Mouse (Mus musculus): Measurements from ENCODE around the gene Gm10799. TPM values are rescaled to one million over a fixed set of nuclear protein-coding genes. Genes with fewer than 3 reads are reported as not detected.
A peak's percentile ranks its signal among the peaks of the same experiment; 100 is the strongest.

Gm10799 gene
- total and polyA plus RNA-seq, 2 experiments from 2014 or later: not detected

GRCm38 (mm10) chr2:104030381-104030780 is 38.0 kb downstream of the Gm10799 start:
- 66% methylated on average over 3 of the region's 3 CpGs for WGBS
- Histone ChIP-seq H3K27me3 (ENCODE audit: control insufficient read depth, insufficient read depth, low read length) (no peaks in the 10 kb centered on the region), H3K4me1 (ENCODE audit: control insufficient read depth, insufficient read depth) (peaks cover 15% of the 10 kb centered on the region), H3K9ac (replicated peaks; ENCODE audit: low read depth, low read length) (no peak overlapping the region), H3K36me3 (replicated peaks; ENCODE audit: control insufficient read depth, insufficient read depth, low read length) (peaks cover 13% of the 10 kb centered on the region), H3K4me3 (ENCODE audit: low read depth, low read length) (no peak overlapping the region), H3K27ac (ENCODE audit: low read depth) (no peak overlapping the region), H3K9me3 (replicated peaks; ENCODE audit: control insufficient read depth, low read length) (no peaks in the 10 kb centered on the region), H3K4me2 (ENCODE audit: low read depth, low read length) (no peak overlapping the region)
- no peak for DNase-seq (ENCODE audit: low spot score)
- ATAC-seq (ENCODE audit: insufficient read depth, low read depth): no peak
- TF ChIP-seq CTCF (IDR thresholded peaks at IDR 0.05; ENCODE audit: low read depth) (no peak), EP300 (IDR thresholded peaks at IDR 0.05; ENCODE audit: low read depth) (no peak)

DNA sequence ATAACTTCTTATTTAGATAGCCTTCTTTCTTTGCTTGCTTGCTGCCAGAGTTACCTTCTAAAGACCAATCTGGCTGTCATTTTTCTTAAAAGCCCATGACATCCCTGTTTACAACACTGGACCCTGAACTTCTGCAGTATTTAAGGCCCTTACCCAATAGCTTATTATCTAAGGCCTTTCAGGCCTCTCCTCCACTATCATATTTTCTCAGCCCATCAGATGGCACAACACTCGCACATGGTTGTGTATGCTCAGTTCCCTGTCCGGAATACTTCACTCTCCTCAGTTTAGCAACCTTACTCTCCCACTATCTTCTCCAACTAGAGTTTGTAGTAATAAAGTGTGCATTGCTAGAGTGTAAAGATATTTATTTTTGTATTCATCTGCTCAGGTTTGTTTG is 39.3 kb downstream of the Gm10799 start:
- ATAC-seq (ENCODE audit: insufficient read depth, low read depth) (no peak), DNase-seq (ENCODE audit: low spot score) (no peak)
- Histone ChIP-seq H3K9me3 (replicated peaks; ENCODE audit: control insufficient read depth, low read length) (no peaks in the 10 kb centered on the region), H3K4me2 (ENCODE audit: low read depth, low read length) (peak overlapping the region; percentile 92), H3K27me3 (ENCODE audit: control insufficient read depth, insufficient read depth, low read length) (no peaks in the 10 kb centered on the region), H3K27ac (ENCODE audit: low read depth) (no peak overlapping the region), H3K9ac (replicated peaks; ENCODE audit: low read depth, low read length) (peak overlapping the region; percentile 99; the same call in 1 of the 2 replicates), H3K36me3 (replicated peaks; ENCODE audit: control insufficient read depth, insufficient read depth, low read length) (peaks cover 8% of the 10 kb centered on the region), H3K4me1 (ENCODE audit: control insufficient read depth, insufficient read depth) (peaks cover 15% of the 10 kb centered on the region), H3K4me3 (ENCODE audit: low read depth, low read length) (peak overlapping the region; percentile 100)
- 25% methylated on average over 2 of the region's 2 CpGs for WGBS
- TF ChIP-seq EP300 (IDR thresholded peaks at IDR 0.05; ENCODE audit: low read depth) (no peak), CTCF (IDR thresholded peaks at IDR 0.05; ENCODE audit: low read depth) (no peak)

GRCm38 (mm10) chr2:104028139-104028723 is 40.1 kb downstream of the Gm10799 start, which contains the start of gene 4931422A03Rik:
TSS of gene 4931422A03Rik (minus strand) at chr2:104028361.
- peaks cover 15% of the 10 kb centered on the region for H3K4me1 ChIP-seq (ENCODE audit: control insufficient read depth, insufficient read depth)
- peak; percentile 44 for ATAC-seq (ENCODE audit: insufficient read depth, low read depth)
- DNase-seq (ENCODE audit: low spot score): peak; percentile 15
- no peaks in the 10 kb centered on the region for H3K9me3 ChIP-seq (replicated peaks; ENCODE audit: control insufficient read depth, low read length)
- H3K36me3 ChIP-seq (replicated peaks; ENCODE audit: control insufficient read depth, insufficient read depth, low read length): peaks cover under 1% of the 10 kb centered on the region
- H3K27ac ChIP-seq (ENCODE audit: low read depth): peak within 1 kb of the TSS; percentile 73
- no peaks in the 10 kb centered on the region for H3K27me3 ChIP-seq (ENCODE audit: control insufficient read depth, insufficient read depth, low read length)
- peak within 1 kb of the TSS; percentile 100 for H3K4me3 ChIP-seq (ENCODE audit: low read depth, low read length)
- H3K9ac ChIP-seq (replicated peaks; ENCODE audit: low read depth, low read length): peak within 1 kb of the TSS; percentile 99
- TF ChIP-seq CTCF (IDR thresholded peaks at IDR 0.05; ENCODE audit: low read depth) (no peak), EP300 (IDR thresholded peaks at IDR 0.05; ENCODE audit: low read depth) (no peak)
- WGBS: under 1% methylated on average over 31 of the region's 32 CpGs
- H3K4me2 ChIP-seq (ENCODE audit: low read depth, low read length): peak within 1 kb of the TSS; percentile 92

GRCm38 (mm10) chr2:104027458-104028138 is 40.8 kb downstream of the Gm10799 start, which contains the start of gene Fbxo3:
TSS of gene Fbxo3 (plus strand) at chr2:104027721.
- DNase-seq (ENCODE audit: low spot score) (peak; percentile 77), ATAC-seq (ENCODE audit: insufficient read depth, low read depth) (peak; percentile 97)
- peak within 1 kb of the TSS; percentile 100 for H3K4me3 ChIP-seq (ENCODE audit: low read depth, low read length)
- peak within 1 kb of the TSS; percentile 92 for H3K4me2 ChIP-seq (ENCODE audit: low read depth, low read length)
- TF ChIP-seq EP300 (IDR thresholded peaks at IDR 0.05; ENCODE audit: low read depth) (no peak), CTCF (IDR thresholded peaks at IDR 0.05; ENCODE audit: low read depth) (peak; percentile 17; the same call in 1 of the 2 replicates)
- no peaks in the 10 kb centered on the region; the same call in 1 of the 2 replicates for H3K36me3 ChIP-seq (replicated peaks; ENCODE audit: control insufficient read depth, insufficient read depth, low read length)
- H3K9me3 ChIP-seq (replicated peaks; ENCODE audit: control insufficient read depth, low read length): no peaks in the 10 kb centered on the region
- no peaks in the 10 kb centered on the region for H3K27me3 ChIP-seq (ENCODE audit: control insufficient read depth, insufficient read depth, low read length)
- H3K4me1 ChIP-seq (ENCODE audit: control insufficient read depth, insufficient read depth): peaks cover 15% of the 10 kb centered on the region
- H3K9ac ChIP-seq (replicated peaks; ENCODE audit: low read depth, low read length): peak within 1 kb of the TSS; percentile 99
- peak within 1 kb of the TSS; percentile 73 for H3K27ac ChIP-seq (ENCODE audit: low read depth)
- under 1% methylated on average over 41 of the region's 44 CpGs for WGBS

- DNase-seq (ENCODE audit: low spot score) (no peak), ATAC-seq (ENCODE audit: insufficient read depth, low read depth) (no peak)
- peaks cover 13% of the 10 kb centered on the region for H3K4me1 ChIP-seq (ENCODE audit: control insufficient read depth, insufficient read depth)
- no peak overlapping the region for H3K27ac ChIP-seq (ENCODE audit: low read depth)
- H3K9me3 ChIP-seq (replicated peaks; ENCODE audit: control insufficient read depth, low read length): no peaks in the 10 kb centered on the region
- no peaks in the 10 kb centered on the region for H3K27me3 ChIP-seq (ENCODE audit: control insufficient read depth, insufficient read depth, low read length)
- no peak overlapping the region for H3K9ac ChIP-seq (replicated peaks; ENCODE audit: low read depth, low read length)
- 91% methylated on average over 4 of the region's 4 CpGs for WGBS
- no peak overlapping the region for H3K4me2 ChIP-seq (ENCODE audit: low read depth, low read length)
- H3K4me3 ChIP-seq (ENCODE audit: low read depth, low read length): no peak overlapping the region
- TF ChIP-seq EP300 (IDR thresholded peaks at IDR 0.05; ENCODE audit: low read depth): no peak
- TF ChIP-seq CTCF (IDR thresholded peaks at IDR 0.05; ENCODE audit: low read depth): no peak
- H3K36me3 ChIP-seq (replicated peaks; ENCODE audit: control insufficient read depth, insufficient read depth, low read length): no peaks in the 10 kb centered on the region
Measured at GRCm38 (mm10) chr2:104024656-104025055, 43.7 kb downstream of the Gm10799 start.
